29 mouse cellular contexts compared by ENCODE assay signal in genomic region chr1:154635766-154636165, GRCm38 (mm10).
A peak's percentile ranks its signal among the peaks of the same experiment; 100 is the strongest.
DNase-seq lines count a peak whose midpoint lies in the region; ATAC-seq and TF ChIP-seq lines count a peak whose summit lies in the region.
"Had no signal": no experiment of that assay in that cellular context is flagged by ENCODE, and none has a peak within 500 bp of the region (broad histone marks: within the 10 kb centered on the region; RNA-seq: fewer than 3 reads in every experiment).

No protein-coding gene starts in this region.

- no peak for TF ChIP-seq CTCF in heart, adult 2 months (IDR thresholded peaks at IDR 0.05)

- TF ChIP-seq EP300 in heart, adult 2 months (IDR thresholded peaks at IDR 0.05; ENCODE audit: insufficient read depth, low read depth, low read length): no peak

- H3K27me3 ChIP-seq in heart, adult 2 months (ENCODE audit: control insufficient read depth, insufficient read depth, low read length): no peaks in the 10 kb centered on the region
- H3K27me3 ChIP-seq: CH12.LX; hindbrain, embryonic 13.5 days; liver, embryonic 12.5 days; megakaryocyte, embryonic 14.5 days; midbrain, embryonic 13.5 days; stomach, embryonic 15.5 days had no signal

- no peak overlapping the region for H3K27ac ChIP-seq in heart, adult 2 months
- H3K27ac ChIP-seq: hindbrain, embryonic 13.5 days; liver, embryonic 12.5 days; midbrain, embryonic 13.5 days; stomach, embryonic 15.5 days had no signal

- TF ChIP-seq POLR2A in heart, adult 2 months (IDR thresholded peaks at IDR 0.05; ENCODE audit: insufficient read depth, low read depth, low read length): no peak

- WGBS in heart, adult 2 months: 87% methylated on average over 9 of the region's 9 CpGs

- no peaks in the 10 kb centered on the region for H3K36me3 ChIP-seq in heart, adult 2 months (ENCODE audit: control insufficient read depth, insufficient read depth, low read length)
- H3K36me3 ChIP-seq: liver, embryonic 12.5 days; midbrain, embryonic 13.5 days; stomach, embryonic 15.5 days had no signal

- DNase-seq in frontal cortex, postnatal 14 days (ENCODE audit: low spot score in 2 of 2): no peak
- DNase-seq in left cerebral cortex, adult 11 months (ENCODE audit: low spot score): peak; percentile 29
- DNase-seq in left cerebral cortex, postnatal 10 days (ENCODE audit: extremely low spot score in 1 of 2, low spot score in 2 of 2): no peak
- peak; percentile 66 for DNase-seq in right cerebral cortex, postnatal 25 days
- no peak for DNase-seq in right cerebral cortex, postnatal 10 days (ENCODE audit: low spot score in 2 of 2)
- peak; percentile 81 for DNase-seq in telencephalon, adult 2 months (ENCODE audit: low read depth, low spot score)
- DNase-seq in heart, adult 2 months: no peak
- DNase-seq: adrenal gland, adult 2 months; adrenal gland, postnatal 36 days; cerebellum, adult 2 months; cerebellum, postnatal 14 days; gastrocnemius, postnatal 14 days; heart, postnatal 4 days; kidney, adult 9 months; kidney, postnatal 10 days; liver, postnatal 0 days; lung, postnatal 36 days; thymus, postnatal 14 days had no signal

- H3K9ac ChIP-seq in heart, adult 2 months (ENCODE audit: low read depth, low read length): no peak overlapping the region
- H3K9ac ChIP-seq: hindbrain, embryonic 13.5 days; liver, embryonic 12.5 days; liver, postnatal 0 days; midbrain, embryonic 13.5 days; stomach, embryonic 15.5 days had no signal

- peak; percentile 91 for ATAC-seq in frontal cortex, adult (ENCODE audit: low TSS enrichment)
- ATAC-seq: activated CD4-positive, CD25-positive, alpha-beta regulatory T cell, adult 4 months; forebrain, embryonic 14.5 days; intestine, postnatal 0 days; liver, embryonic 12.5 days; liver, postnatal 0 days; midbrain, embryonic 13.5 days had no signal

- intact Hi-C loops in left cerebral cortex, postnatal 10 days (cut with DNase I): no loop called here
- intact Hi-C loops in heart, adult 2 months (cut with DNase I): no loop called here

- H3K4me1 ChIP-seq in heart, adult 2 months (ENCODE audit: control insufficient read depth, insufficient read depth, low read length): no peaks in the 10 kb centered on the region
- H3K4me1 ChIP-seq: hindbrain, embryonic 13.5 days; liver, embryonic 12.5 days; megakaryocyte, embryonic 14.5 days; midbrain, embryonic 13.5 days; stomach, embryonic 15.5 days had no signal

- H3K79me2 ChIP-seq in heart, adult 2 months (replicated peaks; ENCODE audit: control insufficient read depth, insufficient read depth, low read length): no peaks in the 10 kb centered on the region

- H3K4me3 ChIP-seq in heart, adult 2 months: no peak overlapping the region
- H3K4me3 ChIP-seq: hindbrain, embryonic 13.5 days; layer of hippocampus, adult 2 months; liver, embryonic 12.5 days; megakaryocyte, embryonic 14.5 days; midbrain, embryonic 13.5 days; stomach, embryonic 15.5 days had no signal

Comparison
In these comparisons a context has a peak if more than half of its experiments do, and no peak if none do; other contexts are left out.
1. DNase-seq: peak in left cerebral cortex, adult 11 months (single experiment), right cerebral cortex, postnatal 25 days (single experiment) and telencephalon, adult 2 months (single experiment); none in frontal cortex, postnatal 14 days (0 of 2), left cerebral cortex, postnatal 10 days (0 of 2), right cerebral cortex, postnatal 10 days (0 of 2) and heart, adult 2 months (0 of 2).